Mouse (Mus musculus) olfactory bulb, adult 2 months (tissue): ENCODE measurements around the gene Spata1.

Experiments used
- CTCF ChIP-seq: fragments of 200-500 bp; IDR thresholded peaks from 2 replicates; pipeline ENCODE4 v1.5.1; 2012; ENCODE audit warnings: low read depth, mild to moderate bottlenecking, low read length, moderate library complexity; ENCODE audit not compliant: insufficient read depth
- POLR2A ChIP-seq: fragments of 200-500 bp; IDR thresholded peaks from 2 replicates; pipeline ENCODE4 v1.6.1; 2012; ENCODE audit warnings: mild to moderate bottlenecking, low read depth, low read length, moderate library complexity; ENCODE audit not compliant: insufficient read depth

- TF ChIP-seq CTCF (no peak), POLR2A (peak; percentile 74)
These were observed 21.5 kb upstream of the Spata1 start, which contains the start of gene Rpf1 for GRCm38 (mm10) chr3:146520798-146521651.
